Mouse (Mus musculus): ENCODE data around the gene 1700001O22Rik.

1700001O22Rik gene

DNA sequence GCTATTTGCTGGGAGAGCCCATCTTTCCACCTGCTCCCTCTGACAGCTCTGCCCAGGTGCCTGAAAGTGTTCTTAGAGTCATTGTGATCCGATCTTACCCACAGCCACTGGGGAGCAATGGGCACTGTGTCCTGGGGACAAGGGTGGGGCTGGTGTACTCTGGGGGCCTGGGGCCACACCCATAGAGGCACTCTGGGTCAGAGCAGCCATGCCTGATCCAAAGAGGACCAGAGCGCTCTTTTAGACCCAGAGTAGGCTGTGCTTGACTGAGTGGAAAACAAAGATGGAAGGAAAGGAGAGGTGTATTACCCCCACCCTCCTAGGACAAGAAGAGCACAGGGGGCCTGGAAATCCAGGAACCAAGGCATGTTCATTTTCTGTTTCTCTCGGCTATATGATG, at the start of gene 1700001O22Rik:
Gene 1700001O22Rik (minus strand): TSS at position 58 of the 400 bp plus-strand sequence.
- DNase-seq (ENCODE audit: low spot score in 2 of 2), result no peak

DNA sequence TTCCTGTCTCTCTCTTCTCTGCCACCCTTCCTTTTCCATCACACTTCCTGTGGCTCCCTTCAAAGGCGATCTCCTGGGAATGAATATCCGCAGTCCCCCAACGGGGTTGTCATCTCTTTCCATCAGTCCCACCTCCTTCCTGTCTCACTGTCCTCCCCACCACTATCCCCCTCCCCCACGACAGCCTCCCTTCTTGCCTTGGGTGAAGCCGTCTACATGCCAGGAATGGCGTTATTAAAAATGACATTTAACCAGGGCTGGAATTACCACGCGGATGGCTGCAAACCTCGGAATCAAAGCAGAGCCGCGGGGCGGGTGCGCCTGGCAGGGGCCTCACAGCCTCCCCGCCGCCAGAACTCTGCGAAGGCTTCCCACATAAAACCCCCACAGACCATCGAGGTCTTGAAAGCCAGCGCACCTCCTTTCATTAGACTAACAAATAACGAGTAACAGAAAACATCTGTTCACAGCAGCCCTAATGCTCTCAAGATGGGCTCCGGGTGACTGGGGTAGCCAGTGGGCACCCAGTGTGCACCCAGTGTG, 49.4 kb upstream of the 1700001O22Rik start:
- DNase-seq (ENCODE audit: low spot score in 2 of 2), result no peak

DNA sequence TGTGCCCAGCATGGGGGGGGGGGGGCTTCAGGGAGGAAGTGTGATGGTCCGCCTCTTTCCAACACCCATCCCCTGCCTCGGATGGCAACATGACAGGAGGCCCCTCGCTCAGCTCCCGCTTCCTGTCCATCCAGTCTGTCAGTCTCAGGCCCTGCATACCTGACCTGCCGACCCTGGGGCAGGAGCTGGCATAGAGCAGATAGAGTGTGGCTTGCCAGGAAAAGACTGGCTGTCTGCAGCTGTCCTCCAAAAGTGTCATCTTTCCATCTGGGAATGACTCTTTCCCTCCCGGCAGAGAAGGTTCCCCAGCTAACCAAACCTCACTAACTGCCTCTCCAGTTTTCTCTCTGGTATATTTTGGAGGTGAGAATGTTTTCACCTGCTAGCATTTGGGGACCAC, 47.1 kb upstream of the 1700001O22Rik start:
- no peak for DNase-seq (ENCODE audit: low spot score in 2 of 2)

DNA sequence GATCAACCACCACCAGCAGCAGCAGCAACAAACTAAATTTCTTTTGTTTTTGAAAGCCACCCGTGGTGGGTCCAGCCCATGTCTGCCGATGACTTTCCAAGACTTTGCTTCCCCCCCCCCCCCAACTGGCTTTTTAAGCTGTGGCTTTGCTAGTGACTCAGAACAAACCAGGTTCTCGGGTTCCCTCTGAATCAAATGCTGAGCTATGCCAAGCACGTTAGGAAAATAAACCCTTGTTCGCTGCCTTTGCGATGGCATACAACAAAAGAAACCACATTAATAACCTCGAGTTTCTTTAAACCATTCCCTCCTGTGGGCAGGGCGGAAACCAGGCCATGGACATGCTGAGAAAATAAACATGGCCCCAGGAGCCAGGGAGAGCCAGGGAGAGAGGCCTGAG, 44.7 kb upstream of the 1700001O22Rik start:
- DNase-seq (ENCODE audit: low spot score in 2 of 2), result no peak

DNA sequence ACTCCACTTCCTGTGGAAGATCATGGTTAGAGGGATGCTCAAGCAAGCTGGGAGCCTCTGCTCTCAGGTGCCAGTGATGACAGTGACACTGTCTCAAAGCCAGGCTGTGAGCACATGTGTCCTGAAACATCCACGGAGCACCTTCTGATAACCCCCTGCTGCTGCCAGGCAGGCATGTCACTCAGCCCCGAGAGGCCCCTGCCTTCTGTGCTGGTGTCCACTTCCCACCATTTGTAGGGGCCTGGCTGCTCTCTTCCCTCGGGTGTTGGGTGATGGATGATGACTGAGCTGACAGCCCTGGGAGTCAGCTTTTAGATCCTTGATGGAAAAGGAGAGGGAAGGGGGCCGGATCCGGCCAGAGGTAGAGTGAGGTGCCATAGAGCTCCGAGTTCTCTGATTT, 43.3 kb upstream of the 1700001O22Rik start:
- DNase-seq (ENCODE audit: low spot score in 2 of 2), result no peak

DNA sequence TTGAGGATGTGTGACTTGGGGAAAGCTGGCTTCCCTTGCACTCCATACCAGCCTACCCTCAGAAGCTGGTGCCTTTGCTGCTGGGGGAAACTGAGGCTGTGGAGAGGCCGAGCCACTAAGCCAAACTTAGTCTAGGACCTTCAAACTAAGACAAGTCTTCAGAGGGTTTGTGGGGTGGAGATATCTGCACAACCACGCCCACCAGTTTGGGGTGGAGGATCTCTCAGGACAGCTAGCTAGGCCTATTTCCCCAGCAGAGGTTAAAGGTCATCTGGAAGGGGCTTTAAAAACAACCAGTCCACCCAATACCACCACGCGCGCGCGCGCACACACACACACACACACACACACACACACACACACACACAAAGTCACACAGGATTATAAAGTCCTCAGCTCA, 42.8 kb upstream of the 1700001O22Rik start:
- DNase-seq (ENCODE audit: low spot score in 2 of 2), result no peak

GRCm38 (mm10) chr2:30845152-30846070, 42.0 kb upstream of the 1700001O22Rik start:
- DNase-seq (ENCODE audit: low spot score in 2 of 2), result no peak

- no peak for DNase-seq (ENCODE audit: low spot score in 2 of 2)
Measured at GRCm38 (mm10) chr2:30842615-30843014, 39.2 kb upstream of the 1700001O22Rik start.

DNA sequence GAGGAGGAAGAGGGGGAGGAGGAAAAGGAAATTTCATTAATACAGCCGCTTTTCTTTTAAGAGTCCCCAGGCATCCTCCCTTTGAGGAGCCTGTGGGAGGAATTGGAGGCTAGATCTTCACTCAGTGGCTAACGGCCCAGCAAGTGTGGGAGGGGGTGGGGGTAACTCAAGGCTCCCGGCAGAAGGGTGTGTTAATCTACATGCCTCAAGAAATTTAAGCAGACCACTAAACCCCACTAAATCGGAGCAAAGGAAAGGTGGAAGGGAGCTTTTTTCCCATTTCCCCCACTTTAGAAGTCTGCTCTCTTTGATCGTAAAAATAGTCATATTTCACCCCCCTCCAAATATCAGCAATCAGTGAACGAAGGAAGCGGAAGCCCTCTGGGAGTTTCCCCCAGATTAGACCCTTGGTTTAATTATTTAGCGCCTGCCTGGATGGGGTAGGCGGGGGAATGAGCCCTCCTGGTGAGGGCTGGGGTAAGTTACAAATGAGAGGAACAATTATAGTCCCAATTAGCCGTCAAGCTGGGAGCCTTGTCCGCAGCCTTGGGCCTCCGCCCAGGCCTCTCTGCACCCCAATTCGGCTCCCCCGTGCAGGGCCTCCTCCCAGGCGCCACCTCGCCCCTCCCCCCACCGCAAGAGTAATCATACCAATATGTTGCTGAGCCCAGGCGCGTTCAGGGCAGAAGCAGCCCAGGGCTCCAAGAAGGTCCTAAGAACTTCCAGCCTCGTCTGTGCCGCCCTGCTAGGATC, 33.0 kb upstream of the 1700001O22Rik start:
- no peak for DNase-seq (ENCODE audit: low spot score in 2 of 2)

DNA sequence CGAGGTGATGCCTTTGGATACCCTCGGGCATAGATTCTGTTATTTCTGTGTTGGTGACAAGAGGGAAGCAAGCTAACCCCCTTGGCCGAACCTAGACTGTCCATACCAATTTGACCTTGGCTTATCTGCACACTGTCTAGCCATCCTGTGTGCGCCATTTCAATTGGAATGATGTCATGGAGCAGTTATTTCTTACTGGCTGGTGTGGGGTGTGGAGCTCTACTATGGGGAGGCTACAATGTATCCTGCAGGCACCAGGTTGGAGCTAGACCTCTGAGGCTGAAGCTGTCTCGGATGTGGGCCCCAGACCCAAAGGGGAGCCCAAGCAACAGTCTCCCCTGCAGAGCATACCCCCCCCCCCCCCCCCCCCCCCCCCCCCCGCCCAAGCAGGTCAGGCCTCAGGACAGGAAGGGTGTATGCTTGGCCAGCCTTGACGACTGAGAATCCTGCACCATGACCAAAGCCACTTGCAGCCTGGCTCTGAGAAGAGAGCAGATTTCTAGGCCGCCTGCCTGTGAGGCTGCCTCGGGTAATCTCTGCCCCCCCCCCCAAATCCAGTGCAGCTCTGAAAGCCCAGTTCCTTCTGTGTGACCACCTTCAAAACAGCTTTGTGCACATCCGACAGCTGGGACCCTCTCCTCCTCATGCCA, 31.0 kb upstream of the 1700001O22Rik start, which contains the start of gene Prrx2:
Gene Prrx2 (plus strand): TSS at position 600 of the 650 bp plus-strand sequence.
- DNase-seq (ENCODE audit: low spot score in 2 of 2), result no peak

GRCm38 (mm10) chr2:30833644-30834043, 30.2 kb upstream of the 1700001O22Rik start:
- no peak for DNase-seq (ENCODE audit: low spot score in 2 of 2)

- no peak for DNase-seq (ENCODE audit: low spot score in 2 of 2)
Measured at GRCm38 (mm10) chr2:30830283-30830795, 26.9 kb upstream of the 1700001O22Rik start, which contains the start of gene Asb6. TSS of gene Asb6 (minus strand) at chr2:30830333.

- DNase-seq (ENCODE audit: low spot score in 2 of 2), result peak; percentile 45 to 57
Measured at GRCm38 (mm10) chr2:30829315-30829714, 25.9 kb upstream of the 1700001O22Rik start.

DNA sequence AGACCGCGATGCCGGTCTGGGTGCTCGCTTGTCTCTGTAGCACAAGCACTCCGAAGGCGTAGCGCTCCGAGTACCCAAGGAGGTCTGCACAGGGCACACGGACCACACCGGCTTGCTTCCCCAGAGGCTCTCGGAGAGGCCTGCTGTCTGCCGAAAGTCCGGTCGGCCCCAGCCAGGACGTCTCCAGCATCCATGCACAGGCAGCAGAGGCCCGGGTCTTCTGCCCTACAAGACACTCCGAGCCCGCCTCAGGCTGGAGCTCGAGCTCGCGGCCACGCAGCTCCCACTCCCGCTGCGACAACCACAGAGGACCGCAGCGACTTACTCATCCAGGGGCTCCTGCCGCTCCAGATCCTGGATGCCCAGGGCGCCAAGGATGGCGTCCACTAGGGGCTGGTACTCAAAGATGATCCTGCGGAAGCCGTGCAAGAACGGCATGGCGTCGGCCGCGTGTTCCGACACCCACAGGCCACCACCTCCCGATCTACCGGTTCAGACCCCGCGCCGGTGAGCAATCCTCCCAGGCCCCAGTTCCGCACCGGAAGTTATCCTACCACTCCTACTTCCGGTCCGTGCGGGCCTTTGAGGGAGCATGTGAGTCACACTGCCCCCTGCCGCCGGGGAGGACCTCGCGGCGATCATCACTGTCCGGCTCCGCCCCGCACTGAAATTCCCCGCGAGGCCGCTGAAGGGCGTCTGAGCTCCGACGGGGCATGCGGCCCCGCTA, 24.5 kb upstream of the 1700001O22Rik start:
- DNase-seq (ENCODE audit: low spot score in 2 of 2), result peak; percentile 95 to 96

- DNase-seq (ENCODE audit: low spot score in 2 of 2), result peak; percentile 61 to 65
Measured at GRCm38 (mm10) chr2:30826825-30827748, 23.6 kb upstream of the 1700001O22Rik start.

GRCm38 (mm10) chr2:30823385-30824153, 20.1 kb upstream of the 1700001O22Rik start:
- no peak for DNase-seq (ENCODE audit: low spot score in 2 of 2)

GRCm38 (mm10) chr2:30822460-30822859, 19.0 kb upstream of the 1700001O22Rik start:
- no peak for DNase-seq (ENCODE audit: low spot score in 2 of 2)

GRCm38 (mm10) chr2:30821073-30821472, 17.6 kb upstream of the 1700001O22Rik start:
- no peak for DNase-seq (ENCODE audit: low spot score in 2 of 2)

DNA sequence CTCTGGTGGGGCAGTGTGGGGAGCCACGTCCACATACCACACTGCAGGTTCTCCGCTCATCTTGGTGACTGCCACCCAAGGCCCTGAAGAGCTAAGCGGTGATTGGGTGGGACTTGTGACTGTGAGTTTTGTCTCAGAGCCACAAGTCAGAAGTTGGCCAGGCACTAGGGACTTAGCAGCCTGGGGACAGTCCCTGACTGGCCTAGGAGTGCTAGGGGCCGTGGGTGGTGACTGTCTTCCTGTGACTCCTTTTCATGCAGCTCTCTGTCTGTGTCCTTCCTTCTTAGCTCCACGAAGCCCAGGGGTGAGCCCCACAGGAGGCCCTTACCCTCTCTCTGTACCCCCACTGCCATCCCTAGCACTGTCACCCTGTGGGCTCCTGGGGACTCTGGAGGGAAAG, 16.4 kb upstream of the 1700001O22Rik start:
- DNase-seq (ENCODE audit: low spot score in 2 of 2), result no peak
